Mouse (Mus musculus) heart, embryonic 10.5 days (tissue): Measurements from ENCODE around the gene Olfr310. TPM values are rescaled to one million over a fixed set of nuclear protein-coding genes. Genes with fewer than 3 reads are reported as not detected.

Source experiments
- DNase-seq: peaks from one replicate; pipeline ENCODE4 v3.0.0-alpha.2; 2017; ENCODE audit warnings: low spot score
- H3K27ac ChIP-seq: fragments of 300-500 bp; sonication (generic); 2 replicates; pipeline ENCODE4 v1.5.1; 2016; ENCODE audit warnings: mild to moderate bottlenecking
- H3K27me3 ChIP-seq: fragments of 300-500 bp; sonication (generic); 2 replicates; pipeline ENCODE4 v1.6.1; 2016; ENCODE audit warnings: mild to moderate bottlenecking; ENCODE audit not compliant: poor library complexity, insufficient read depth, severe bottlenecking
- H3K36me3 ChIP-seq: fragments of 300-500 bp; sonication (generic); 2 replicates; pipeline ENCODE4 v1.6.1; 2016; ENCODE audit warnings: mild to moderate bottlenecking, moderate library complexity
- H3K4me1 ChIP-seq: fragments of 300-500 bp; sonication (generic); 2 replicates; pipeline ENCODE4 v1.6.1; 2016; ENCODE audit warnings: mild to moderate bottlenecking
- H3K4me3 ChIP-seq: fragments of 300-500 bp; sonication (generic); 2 replicates; pipeline ENCODE4 v1.5.1; 2016; ENCODE audit warnings: mild to moderate bottlenecking, moderate library complexity
- H3K9me3 ChIP-seq: fragments of 300-500 bp; sonication (generic); 2 replicates; pipeline ENCODE4 v1.6.1; 2016; ENCODE audit warnings: mild to moderate bottlenecking, moderate library complexity
- WGBS: fragments of 180-500 bp; shearing (Covaris S2); methylation state at CpG from one replicate; pipeline ENCODE4 v1.1.7; 2016; 5-methylcytosine and 5-hydroxymethylcytosine counted together
- microRNA-seq: library from miRNA; unstranded; fragments of <30 nt; microRNA quantifications from one replicate; pipeline ENCODE4, GENCODE M21; 2017
- polyA plus RNA-seq: library from polyadenylated mRNA; unstranded; fragments of >200 nt; fragmentation: Nextera tagmentation; extraction: Ambion mirVana; gene quantifications from 2 replicates; pipeline ENCODE4 v1.2.1, GENCODE M21; 2016

Olfr310 gene
- not detected in 2 replicates for polyA plus RNA-seq

DNA sequence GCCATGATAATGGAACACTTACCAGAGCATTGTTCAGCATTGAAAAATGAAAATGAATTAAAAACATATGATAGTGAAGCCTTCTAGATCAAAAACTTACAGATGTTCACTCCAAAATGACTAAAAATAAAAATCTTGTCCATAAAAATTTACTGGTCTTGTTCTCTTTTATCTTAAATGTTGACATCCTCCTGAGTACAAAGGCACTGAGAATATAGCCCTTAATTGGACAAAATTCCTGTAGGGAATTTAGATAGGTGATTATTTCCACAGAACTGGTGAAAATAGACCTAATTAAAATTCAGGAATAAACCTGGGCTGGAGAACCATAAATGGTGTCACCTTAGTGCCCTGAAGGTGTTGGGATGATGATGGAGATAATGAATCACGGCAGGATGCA is at the start of gene Olfr310:
Gene Olfr310 (minus strand): TSS at position 101 of the 400 bp plus-strand sequence.
- H3K36me3 ChIP-seq, result no peaks in the 10 kb centered on the region
- no peak within 1 kb of the TSS for H3K27ac ChIP-seq
- no peak for DNase-seq
- H3K4me1 ChIP-seq, result no peaks in the 10 kb centered on the region
- no peak within 1 kb of the TSS for H3K4me3 ChIP-seq
- 67% methylated on average over 1 of the region's 1 CpGs for WGBS
- no peaks in the 10 kb centered on the region for H3K9me3 ChIP-seq
- no peaks in the 10 kb centered on the region for H3K27me3 ChIP-seq

DNA sequence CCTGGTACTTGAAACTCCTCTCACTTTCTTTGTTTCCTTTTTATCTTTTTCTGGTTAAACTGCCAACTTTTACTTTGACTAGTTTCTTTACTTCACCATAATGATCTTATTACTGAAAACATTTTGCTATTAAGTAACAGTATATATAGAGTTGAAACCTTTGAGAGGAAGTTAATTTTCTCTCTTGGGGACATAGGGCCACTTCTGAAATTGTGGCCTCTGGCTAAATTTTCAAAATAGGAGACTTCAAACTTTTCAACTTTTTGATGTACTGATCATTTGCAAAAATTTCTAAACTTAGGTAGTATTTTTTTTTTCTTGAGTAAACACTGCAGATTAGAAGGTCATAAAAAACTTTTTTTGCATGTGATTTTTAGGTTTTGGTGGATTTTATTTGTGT is 48.6 kb upstream of the Olfr310 start, which contains the start of gene Olfr308:
Gene Olfr308 (minus strand): TSS at position 101 of the 400 bp plus-strand sequence.
- Histone ChIP-seq H3K4me1 (no peaks in the 10 kb centered on the region), H3K9me3 (no peaks in the 10 kb centered on the region), H3K36me3 (no peaks in the 10 kb centered on the region), H3K27me3 (no peaks in the 10 kb centered on the region), H3K4me3 (no peak within 1 kb of the TSS), H3K27ac (no peak within 1 kb of the TSS)
- DNase-seq, result no peak

GRCm38 (mm10) chr7:86321323-86321722 is 44.4 kb upstream of the Olfr310 start:
- 89% methylated on average over 2 of the region's 2 CpGs for WGBS
- DNase-seq, result no peak
- Histone ChIP-seq H3K4me3 (no peak overlapping the region), H3K36me3 (no peaks in the 10 kb centered on the region), H3K9me3 (no peaks in the 10 kb centered on the region), H3K27me3 (no peaks in the 10 kb centered on the region), H3K27ac (no peak overlapping the region), H3K4me1 (no peaks in the 10 kb centered on the region)

- 72% methylated on average over 2 of the region's 2 CpGs for WGBS
- DNase-seq, result no peak
- no peaks in the 10 kb centered on the region for H3K27me3 ChIP-seq
Measured at GRCm38 (mm10) chr7:86313608-86314007, 36.6 kb upstream of the Olfr310 start, which contains the start of gene Olfr309. Gene Olfr309 (minus strand): TSS chr7:86313708.

GRCm38 (mm10) chr7:86246208-86246607 is 30.8 kb downstream of the Olfr310 start, which contains the start of gene Vmn2r76:
Gene Vmn2r76 (minus strand): TSS chr7:86246308.
- H3K9me3 ChIP-seq, result no peaks in the 10 kb centered on the region
- no peaks in the 10 kb centered on the region for H3K4me1 ChIP-seq
- DNase-seq, result no peak
- H3K27me3 ChIP-seq, result no peaks in the 10 kb centered on the region
- H3K36me3 ChIP-seq, result no peaks in the 10 kb centered on the region
- H3K4me3 ChIP-seq, result no peak within 1 kb of the TSS
- 71% methylated on average over 1 of the region's 1 CpGs for WGBS
- no peak within 1 kb of the TSS for H3K27ac ChIP-seq

More at GRCm38 (mm10) chr7:86313608-86314007, 36.6 kb upstream of the Olfr310 start, which contains the start of gene Olfr309:
- no peaks in the 10 kb centered on the region for H3K4me1 ChIP-seq
- no peak within 1 kb of the TSS for H3K4me3 ChIP-seq
- no peak within 1 kb of the TSS for H3K27ac ChIP-seq
- H3K36me3 ChIP-seq, result no peaks in the 10 kb centered on the region
- H3K9me3 ChIP-seq, result no peaks in the 10 kb centered on the region

Small RNAs within 50 kb of the gene (microRNA-seq; reads per million reads assigned to microRNA genes)
- gene Gm23192, result not detected

Other genes with a start within 250 kb of the Olfr310 start
- gene Vmn2r75, start 105.4 kb downstream of the Olfr310 start, polyA plus RNA-seq, result not detected in 2 replicates
- not detected in 2 replicates for gene Vmn2r76, start 30.9 kb downstream of the Olfr310 start, polyA plus RNA-seq
- not detected in 2 replicates for gene Olfr309, start 36.5 kb upstream of the Olfr310 start, polyA plus RNA-seq
- gene Olfr308, start 48.5 kb upstream of the Olfr310 start, polyA plus RNA-seq, result not detected in 2 replicates
- not detected in 2 replicates for gene Olfr307, start 60.4 kb upstream of the Olfr310 start, polyA plus RNA-seq
- not detected in 2 replicates for gene Olfr305, start 89.8 kb upstream of the Olfr310 start, polyA plus RNA-seq
- gene Olfr304, start 109.5 kb upstream of the Olfr310 start, polyA plus RNA-seq, result not detected in 2 replicates
- gene Olfr303, start 120.6 kb upstream of the Olfr310 start, polyA plus RNA-seq, result not detected in 2 replicates
- not detected in 2 replicates for gene Olfr301, start 126.7 kb upstream of the Olfr310 start, polyA plus RNA-seq
- not detected in 2 replicates for gene Olfr299, start 182.7 kb upstream of the Olfr310 start, polyA plus RNA-seq
- gene Olfr298, start 215.3 kb upstream of the Olfr310 start, polyA plus RNA-seq, result not detected in 2 replicates
- not detected in 2 replicates for gene Olfr297, start 242.8 kb upstream of the Olfr310 start, polyA plus RNA-seq